Mouse (Mus musculus): ENCODE results near the gene Pde4dip. TPM values are rescaled to one million over a fixed set of nuclear protein-coding genes. Genes with fewer than 3 reads are reported as not detected.

Pde4dip gene
- 39.5 and 82.8 TPM in 2 replicates for polyA plus RNA-seq (2012; ENCODE audit: insufficient read depth, insufficient read length, low replicate concordance, missing spikeins)

DNA sequence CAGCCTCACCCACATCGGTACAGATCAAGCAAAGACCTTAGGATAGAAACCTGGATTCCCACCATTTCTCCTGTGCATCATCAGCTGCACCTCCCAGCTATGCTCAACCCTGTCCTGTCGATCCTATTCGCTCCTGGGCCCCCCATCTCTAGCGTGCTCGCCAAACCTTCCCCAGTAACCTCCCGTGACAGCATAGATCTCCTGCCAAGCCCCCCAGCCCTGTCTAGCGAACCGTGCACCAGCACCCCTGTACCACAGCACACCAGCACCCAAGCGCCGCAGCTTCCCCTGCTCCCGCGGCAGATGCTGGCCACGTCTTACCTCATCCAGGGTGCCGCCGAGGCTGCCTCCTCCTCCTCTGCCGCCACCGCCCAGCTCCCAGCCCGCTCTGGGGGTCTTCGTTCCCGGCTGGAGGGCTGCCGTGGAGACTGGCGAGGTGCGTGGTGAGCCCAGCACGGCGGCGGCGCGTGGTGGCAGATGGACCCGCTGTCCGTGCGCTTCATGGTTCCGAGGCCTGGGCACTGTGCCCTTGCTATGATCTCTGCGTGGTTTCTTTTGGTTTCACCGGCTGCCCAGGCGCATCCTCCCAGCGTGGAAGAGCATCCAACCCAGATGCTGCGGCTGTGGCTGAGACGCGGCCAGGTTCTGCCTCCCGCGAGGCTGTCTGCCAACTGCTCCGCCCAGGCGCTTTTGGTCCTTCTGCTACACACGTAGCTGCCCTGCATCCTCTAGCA is at the start of gene Pde4dip:
Pde4dip (minus strand) TSS at position 540 of the 734 bp plus-strand sequence.
- no peak for TF ChIP-seq CTCF (IDR thresholded peaks at IDR 0.05; ENCODE audit: insufficient read depth, low read depth, low read length)
- TF ChIP-seq POLR2A (IDR thresholded peaks at IDR 0.05; ENCODE audit: insufficient read depth, low read depth, low read length) = peak; percentile 58
- WGBS = under 1% methylated on average over 44 of the region's 44 CpGs
- Histone ChIP-seq H3K27ac (ENCODE audit: insufficient read depth, low read depth, low read length) (peak within 1 kb of the TSS; percentile 97), H3K4me1 (ENCODE audit: control insufficient read depth, insufficient read depth, low read length) (no peaks in the 10 kb centered on the region), H3K4me3 (ENCODE audit: insufficient read depth, low read depth, low read length) (peak within 1 kb of the TSS; percentile 82)

DNA sequence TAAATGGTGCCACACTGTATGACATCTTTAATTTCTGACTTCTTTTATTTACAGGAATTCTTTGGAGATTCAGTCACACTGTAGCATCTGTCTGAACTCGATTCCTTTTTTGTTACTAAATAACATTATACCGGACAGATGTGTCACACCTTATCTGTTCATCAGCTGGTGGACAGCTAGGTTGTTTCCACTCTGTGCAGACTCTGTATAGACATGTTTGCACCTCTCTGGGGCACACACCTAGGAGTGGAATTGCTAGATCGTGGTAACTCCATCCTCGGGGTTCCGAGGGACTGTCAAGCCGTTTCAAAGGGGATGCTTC is 49.4 kb upstream of the Pde4dip start:
- H3K4me3 ChIP-seq (ENCODE audit: insufficient read depth, low read depth, low read length) = no peak overlapping the region
- 60% methylated on average over 6 of the region's 6 CpGs for WGBS
- TF ChIP-seq POLR2A (IDR thresholded peaks at IDR 0.05; ENCODE audit: insufficient read depth, low read depth, low read length) (no peak), CTCF (IDR thresholded peaks at IDR 0.05; ENCODE audit: insufficient read depth, low read depth, low read length) (no peak)
- peaks cover 15% of the 10 kb centered on the region for H3K4me1 ChIP-seq (ENCODE audit: control insufficient read depth, insufficient read depth, low read length)
- H3K27ac ChIP-seq (ENCODE audit: insufficient read depth, low read depth, low read length) = no peak overlapping the region

DNA sequence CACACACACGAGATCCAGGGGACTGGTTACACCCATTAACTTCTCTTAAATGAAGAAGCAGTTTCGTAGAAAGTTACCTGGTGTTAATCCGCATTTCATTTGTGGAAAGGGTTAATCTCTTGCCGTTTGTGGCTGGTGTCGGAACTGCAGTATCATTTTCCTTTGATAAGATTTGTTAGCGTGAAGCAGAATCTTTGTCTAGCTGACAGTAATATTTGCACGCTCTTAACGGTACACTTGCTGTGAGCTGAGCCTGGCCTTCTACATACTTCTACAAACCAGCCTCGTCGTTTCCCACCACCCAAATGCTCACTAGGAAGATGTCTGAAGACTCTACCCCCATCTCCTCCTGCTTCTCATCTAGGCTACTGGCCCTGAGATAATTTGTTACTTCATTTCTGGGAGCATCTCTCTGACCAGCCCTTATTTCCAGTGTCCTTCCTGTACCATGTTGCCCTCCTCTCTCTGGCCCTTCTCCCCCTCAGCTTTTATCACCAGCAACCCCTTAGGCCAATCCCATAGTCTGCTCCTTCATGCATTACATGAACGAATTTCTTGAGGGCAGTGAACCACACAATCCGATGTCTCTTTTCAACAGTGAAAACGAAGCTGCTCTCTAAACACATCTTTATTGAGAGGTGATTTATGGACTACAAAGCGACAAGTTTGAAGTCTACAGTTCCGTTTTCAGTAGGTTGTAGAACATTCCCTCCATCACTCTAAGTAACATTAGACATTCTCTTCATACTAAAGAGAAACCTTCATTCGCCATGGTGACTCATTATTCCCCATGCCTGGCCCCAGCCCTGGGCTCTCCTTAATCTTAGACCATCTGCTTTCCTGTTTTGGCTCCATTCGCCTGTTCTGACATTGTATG is 48.8 kb upstream of the Pde4dip start:
- 65% methylated on average over 17 of the region's 17 CpGs for WGBS
- Histone ChIP-seq H3K4me1 (ENCODE audit: control insufficient read depth, insufficient read depth, low read length) (peaks cover 13% of the 10 kb centered on the region), H3K4me3 (ENCODE audit: insufficient read depth, low read depth, low read length) (no peak overlapping the region), H3K27ac (ENCODE audit: insufficient read depth, low read depth, low read length) (no peak overlapping the region)
- no peak for TF ChIP-seq POLR2A (IDR thresholded peaks at IDR 0.05; ENCODE audit: insufficient read depth, low read depth, low read length)
- no peak for TF ChIP-seq CTCF (IDR thresholded peaks at IDR 0.05; ENCODE audit: insufficient read depth, low read depth, low read length)

DNA sequence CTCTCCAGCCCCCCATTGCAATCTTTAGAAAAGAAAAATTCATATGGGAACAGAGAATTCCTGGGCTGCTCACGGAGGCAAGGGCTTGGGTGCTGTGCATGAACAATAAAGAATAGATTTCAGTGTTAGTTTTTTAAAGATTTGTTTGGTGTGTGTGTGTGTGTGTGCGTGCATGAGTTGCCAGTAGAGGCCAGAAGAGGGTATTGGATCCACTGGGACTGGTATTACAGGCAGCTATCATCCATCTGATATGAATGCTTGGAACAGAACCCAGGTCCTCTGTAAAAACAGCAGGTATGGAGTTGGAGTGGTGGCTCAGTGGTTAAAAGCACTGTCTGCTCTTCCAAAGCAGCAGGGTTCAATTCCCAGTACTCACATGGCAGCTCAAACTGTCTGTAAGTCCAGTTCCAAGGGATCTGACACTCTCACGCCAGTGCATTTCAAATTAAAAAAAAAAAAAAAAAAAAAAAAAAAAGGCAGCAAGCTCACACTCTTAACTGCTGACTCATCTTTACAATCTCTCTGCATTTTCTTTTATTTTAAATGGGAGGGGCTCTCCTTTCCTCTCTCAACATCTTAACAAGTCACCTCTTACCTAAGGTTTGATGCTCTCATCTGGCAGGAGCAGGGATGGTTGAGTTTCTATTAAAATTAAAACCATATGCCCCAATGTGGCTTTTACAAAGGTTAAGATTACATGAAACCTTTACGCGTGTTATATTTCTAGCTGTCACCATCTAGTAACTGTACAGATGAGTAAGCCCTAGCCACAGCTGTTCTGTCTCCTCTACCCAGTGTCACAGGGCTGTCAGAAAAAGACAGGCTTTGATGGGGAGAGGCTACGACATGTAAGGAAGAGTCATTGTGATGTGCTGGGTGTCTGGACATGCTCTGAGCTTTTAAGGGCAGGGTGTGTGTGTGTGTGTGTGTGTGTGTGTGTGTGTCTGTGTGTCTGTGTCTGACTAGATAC is 46.1 kb upstream of the Pde4dip start:
- H3K4me1 ChIP-seq (ENCODE audit: control insufficient read depth, insufficient read depth, low read length) = peaks cover 8% of the 10 kb centered on the region
- no peak for TF ChIP-seq POLR2A (IDR thresholded peaks at IDR 0.05; ENCODE audit: insufficient read depth, low read depth, low read length)
- TF ChIP-seq CTCF (IDR thresholded peaks at IDR 0.05; ENCODE audit: insufficient read depth, low read depth, low read length) = no peak
- no peak overlapping the region for H3K4me3 ChIP-seq (ENCODE audit: insufficient read depth, low read depth, low read length)
- WGBS = 91% methylated on average over 6 of the region's 6 CpGs
- H3K27ac ChIP-seq (ENCODE audit: insufficient read depth, low read depth, low read length) = no peak overlapping the region

DNA sequence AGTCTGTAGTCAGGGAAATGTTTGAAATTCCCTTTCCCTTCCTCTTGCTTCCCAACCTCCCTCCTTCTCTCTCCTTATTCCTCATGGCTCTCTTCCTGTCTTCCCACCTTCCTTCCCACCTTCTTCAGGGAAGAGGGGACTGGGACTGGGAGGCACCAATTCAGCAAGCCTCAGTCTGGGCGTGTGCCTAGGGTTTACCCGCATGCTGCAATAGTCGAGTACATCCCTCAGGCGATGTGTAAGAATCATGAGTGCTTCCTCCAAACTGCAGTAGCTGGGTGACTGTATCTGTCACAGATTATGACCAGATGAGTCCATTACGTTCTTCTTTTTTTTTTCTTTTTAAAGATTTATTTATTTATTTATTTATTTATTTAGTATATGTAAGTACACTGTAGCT is 45.3 kb upstream of the Pde4dip start:
- 91% methylated on average over 5 of the region's 5 CpGs for WGBS
- H3K27ac ChIP-seq (ENCODE audit: insufficient read depth, low read depth, low read length) = no peak overlapping the region

DNA sequence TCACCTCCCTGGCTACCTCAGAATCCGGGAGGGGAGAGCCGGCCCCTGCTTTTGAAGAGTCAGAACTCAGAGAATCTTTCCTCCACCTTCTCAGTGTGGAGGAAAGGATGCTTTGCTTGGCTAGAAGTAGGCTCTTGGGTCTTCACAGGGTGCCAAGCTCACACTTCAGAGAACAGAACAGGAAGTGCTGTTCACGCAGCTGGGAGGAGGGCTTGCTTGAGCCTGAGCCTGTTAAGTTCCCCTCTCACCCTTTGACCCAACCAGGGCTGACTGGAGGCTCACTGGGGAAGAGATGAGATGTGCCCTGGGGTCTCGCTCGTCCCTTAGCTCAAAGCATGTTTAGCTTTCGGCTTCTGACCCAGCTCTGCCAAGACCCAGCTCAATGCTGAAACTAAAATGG is 44.7 kb upstream of the Pde4dip start:
- H3K4me3 ChIP-seq (ENCODE audit: insufficient read depth, low read depth, low read length) = no peak overlapping the region
- H3K4me1 ChIP-seq (ENCODE audit: control insufficient read depth, insufficient read depth, low read length) = peaks cover 8% of the 10 kb centered on the region
- H3K27ac ChIP-seq (ENCODE audit: insufficient read depth, low read depth, low read length) = no peak overlapping the region
- 88% methylated on average over 6 of the region's 6 CpGs for WGBS
- no peak for TF ChIP-seq CTCF (IDR thresholded peaks at IDR 0.05; ENCODE audit: insufficient read depth, low read depth, low read length)
- no peak for TF ChIP-seq POLR2A (IDR thresholded peaks at IDR 0.05; ENCODE audit: insufficient read depth, low read depth, low read length)

More for the DNA sequence above, 45.3 kb upstream of the Pde4dip start:
- Histone ChIP-seq H3K4me1 (ENCODE audit: control insufficient read depth, insufficient read depth, low read length) (peaks cover 8% of the 10 kb centered on the region), H3K4me3 (ENCODE audit: insufficient read depth, low read depth, low read length) (no peak overlapping the region)
- TF ChIP-seq CTCF (IDR thresholded peaks at IDR 0.05; ENCODE audit: insufficient read depth, low read depth, low read length) (no peak), POLR2A (IDR thresholded peaks at IDR 0.05; ENCODE audit: insufficient read depth, low read depth, low read length) (no peak)

DNA sequence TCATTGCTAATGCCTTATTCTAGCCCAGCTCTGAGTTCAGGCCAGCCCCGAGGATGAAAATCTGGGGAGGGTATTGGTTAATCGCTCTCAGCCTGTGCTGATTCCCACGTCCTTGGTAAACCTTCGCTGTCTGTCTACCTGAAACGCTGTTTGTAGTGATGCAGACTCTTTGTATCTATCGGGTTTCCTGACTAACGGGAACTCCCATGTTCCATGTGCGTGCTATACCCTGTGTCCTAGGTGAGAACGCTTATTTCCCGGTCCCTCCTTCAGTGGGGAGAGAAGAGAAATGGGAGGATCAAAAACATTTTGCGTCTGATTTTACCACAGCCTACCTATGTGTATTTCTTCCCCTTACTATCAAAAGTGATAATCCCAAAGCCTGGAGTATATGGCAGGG is 44.3 kb upstream of the Pde4dip start:
- H3K4me1 ChIP-seq (ENCODE audit: control insufficient read depth, insufficient read depth, low read length) = peaks cover 8% of the 10 kb centered on the region
- WGBS = 86% methylated on average over 11 of the region's 11 CpGs
- no peak overlapping the region for H3K27ac ChIP-seq (ENCODE audit: insufficient read depth, low read depth, low read length)
- TF ChIP-seq CTCF (IDR thresholded peaks at IDR 0.05; ENCODE audit: insufficient read depth, low read depth, low read length) (no peak), POLR2A (IDR thresholded peaks at IDR 0.05; ENCODE audit: insufficient read depth, low read depth, low read length) (no peak)
- H3K4me3 ChIP-seq (ENCODE audit: insufficient read depth, low read depth, low read length) = no peak overlapping the region

DNA sequence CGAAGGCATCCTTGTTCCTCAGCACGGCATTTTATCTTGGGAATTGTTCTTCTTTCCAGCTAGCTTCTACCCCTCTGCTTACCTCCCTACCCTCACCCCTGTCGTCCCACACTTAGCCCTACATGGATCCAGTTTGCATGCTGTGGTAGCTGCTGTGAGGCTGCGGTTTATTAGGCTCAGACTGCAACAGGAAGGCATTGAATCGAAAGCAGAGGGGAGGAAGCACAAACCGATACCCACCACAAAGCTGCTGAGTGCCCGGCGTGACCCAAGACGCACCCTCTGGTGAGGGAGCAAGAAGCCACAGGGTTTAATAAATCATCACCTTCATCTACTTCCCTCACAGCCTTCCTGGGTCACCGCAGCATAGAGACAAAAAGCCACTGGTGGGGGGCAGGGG is 43.6 kb upstream of the Pde4dip start:
- WGBS = 38% methylated on average over 10 of the region's 10 CpGs
- H3K4me3 ChIP-seq (ENCODE audit: insufficient read depth, low read depth, low read length) = no peak overlapping the region
- TF ChIP-seq POLR2A (IDR thresholded peaks at IDR 0.05; ENCODE audit: insufficient read depth, low read depth, low read length) = no peak
- TF ChIP-seq CTCF (IDR thresholded peaks at IDR 0.05; ENCODE audit: insufficient read depth, low read depth, low read length) = no peak
- no peak overlapping the region for H3K27ac ChIP-seq (ENCODE audit: insufficient read depth, low read depth, low read length)
- peaks cover 8% of the 10 kb centered on the region for H3K4me1 ChIP-seq (ENCODE audit: control insufficient read depth, insufficient read depth, low read length)

Measured in olfactory bulb, adult 2 months (tissue).